Mouse (Mus musculus) midbrain, embryonic 10.5 days (tissue): ENCODE data around the gene Gm10563. TPM values are rescaled to one million over a fixed set of nuclear protein-coding genes. Genes with fewer than 3 reads are reported as not detected.

Source experiments
- DNase-seq: peaks from one replicate; pipeline ENCODE4 v3.0.0-alpha.2; 2017; ENCODE audit warnings: low spot score
- H3K27ac ChIP-seq: fragments of 300-500 bp; sonication (generic); replicated peaks from 2 replicates; pipeline ENCODE4 v1.5.1; 2016; ENCODE audit warnings: mild to moderate bottlenecking
- H3K27me3 ChIP-seq: fragments of 300-500 bp; sonication (generic); 2 replicates; pipeline ENCODE4 v1.6.1; 2016; ENCODE audit warnings: low read depth, mild to moderate bottlenecking; ENCODE audit not compliant: poor library complexity, severe bottlenecking
- H3K36me3 ChIP-seq: fragments of 300-500 bp; sonication (generic); 2 replicates; pipeline ENCODE4 v1.6.1; 2016; ENCODE audit warnings: mild to moderate bottlenecking, moderate library complexity
- H3K4me1 ChIP-seq: fragments of 300-500 bp; sonication (generic); 2 replicates; pipeline ENCODE4 v1.6.1; 2016
- H3K4me3 ChIP-seq: fragments of 300-500 bp; sonication (generic); 2 replicates; pipeline ENCODE4 v1.5.1; 2016; ENCODE audit warnings: mild to moderate bottlenecking, moderate library complexity
- H3K9me3 ChIP-seq: fragments of 300-500 bp; sonication (generic); replicated peaks from 2 replicates; pipeline ENCODE4 v1.6.1; 2016; ENCODE audit warnings: mild to moderate bottlenecking
- whole genome bisulfite sequencing: fragments of 180-500 bp; shearing (Covaris S2); methylation state at CpG from one replicate; pipeline ENCODE4 v1.1.7; 2016; 5-methylcytosine and 5-hydroxymethylcytosine counted together
- polyA plus RNA-seq: library from polyadenylated mRNA; unstranded; fragments of >200 nt; fragmentation: Nextera tagmentation; extraction: Ambion mirVana; gene quantifications from 2 replicates; pipeline ENCODE4 v1.2.1, GENCODE M21; 2016

Gm10563 gene
- polyA plus RNA-seq, 1 experiment from 2014 or later = not detected

DNA sequence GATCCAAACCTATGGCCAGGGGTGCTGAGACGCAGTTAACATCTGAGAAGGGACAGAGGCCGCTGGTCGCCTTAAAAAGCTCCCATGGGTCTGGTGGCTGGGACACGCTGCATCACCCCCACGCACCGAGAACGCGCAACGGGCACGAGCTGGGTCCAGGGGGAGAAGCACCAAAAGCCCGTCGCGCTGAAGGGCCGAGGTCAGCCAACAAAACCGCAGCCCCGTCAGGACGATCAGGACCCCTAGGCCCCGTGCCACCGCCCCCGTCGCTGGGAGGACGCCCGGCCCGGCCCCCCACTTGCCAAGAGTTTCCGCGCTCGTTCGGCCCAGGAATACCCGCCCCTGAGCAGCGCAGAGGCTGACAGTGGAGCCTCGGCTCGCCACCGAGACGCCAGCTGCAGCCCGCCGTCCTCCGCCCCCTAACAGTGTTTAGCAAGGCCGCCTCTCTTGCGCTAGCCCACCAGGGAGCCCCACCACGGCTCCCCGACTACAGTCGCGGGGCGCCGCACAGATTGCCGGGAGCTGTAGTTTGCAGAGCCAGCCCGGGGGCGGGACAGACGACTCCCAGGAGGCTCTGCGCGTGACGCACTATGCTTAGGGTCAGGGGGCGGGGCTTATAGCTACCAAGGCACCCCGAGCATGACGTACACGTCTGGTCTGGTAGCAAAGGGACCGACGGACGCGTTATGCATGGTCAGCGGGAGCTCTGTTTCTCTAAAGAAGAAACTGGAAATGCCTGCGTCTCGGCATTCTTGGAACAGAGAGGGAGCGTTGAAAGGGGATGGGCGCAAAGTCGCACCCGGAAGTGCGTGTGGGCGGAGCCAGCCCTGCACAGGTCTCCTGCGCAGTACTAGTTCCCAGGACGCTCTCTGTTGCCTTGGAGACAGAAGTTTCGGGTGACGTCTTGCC, 23.7 kb upstream of the Gm10563 start, which contains the start of gene Mib2:
TSS of gene Mib2 (minus strand) at position 510 of the 909 bp plus-strand sequence.
- Histone ChIP-seq H3K9me3 (no peaks in the 10 kb centered on the region), H3K36me3 (peaks cover 3% of the 10 kb centered on the region; the same call in 1 of the 2 replicates), H3K27me3 (no peaks in the 10 kb centered on the region; the same call in 1 of the 2 replicates), H3K4me1 (peaks cover 13% of the 10 kb centered on the region), H3K4me3 (peak within 1 kb of the TSS; percentile 74), H3K27ac (peak within 1 kb of the TSS; percentile 81)
- under 1% methylated on average over 73 of the region's 73 CpGs for whole genome bisulfite sequencing
- peak; percentile 97 for DNase-seq

DNA sequence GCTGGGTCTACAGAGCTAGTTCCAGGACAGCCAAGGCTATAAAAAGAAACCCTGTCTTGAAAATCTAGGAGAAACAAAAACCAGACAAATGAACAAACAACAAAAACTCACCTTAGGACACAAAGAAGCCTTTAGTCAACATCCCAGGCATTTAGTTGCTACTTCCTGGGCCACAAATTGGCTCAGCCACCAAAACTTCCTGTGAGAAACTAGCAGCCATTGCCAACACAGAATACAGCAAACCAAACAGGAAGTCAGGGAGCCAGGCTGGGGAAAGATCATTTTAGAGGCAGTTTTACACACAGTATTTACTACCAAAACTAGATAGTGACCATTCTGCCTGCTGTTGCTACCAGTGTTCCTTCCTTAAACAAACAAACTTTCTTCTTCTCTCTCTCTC, 21.7 kb upstream of the Gm10563 start:
- no peak for DNase-seq
- H3K27ac ChIP-seq = no peak overlapping the region
- peaks cover 6% of the 10 kb centered on the region; the same call in 1 of the 2 replicates for H3K36me3 ChIP-seq
- H3K27me3 ChIP-seq = no peaks in the 10 kb centered on the region; the same call in 1 of the 2 replicates
- H3K4me3 ChIP-seq = no peak overlapping the region
- no peaks in the 10 kb centered on the region for H3K9me3 ChIP-seq
- H3K4me1 ChIP-seq = peaks cover 13% of the 10 kb centered on the region

DNA sequence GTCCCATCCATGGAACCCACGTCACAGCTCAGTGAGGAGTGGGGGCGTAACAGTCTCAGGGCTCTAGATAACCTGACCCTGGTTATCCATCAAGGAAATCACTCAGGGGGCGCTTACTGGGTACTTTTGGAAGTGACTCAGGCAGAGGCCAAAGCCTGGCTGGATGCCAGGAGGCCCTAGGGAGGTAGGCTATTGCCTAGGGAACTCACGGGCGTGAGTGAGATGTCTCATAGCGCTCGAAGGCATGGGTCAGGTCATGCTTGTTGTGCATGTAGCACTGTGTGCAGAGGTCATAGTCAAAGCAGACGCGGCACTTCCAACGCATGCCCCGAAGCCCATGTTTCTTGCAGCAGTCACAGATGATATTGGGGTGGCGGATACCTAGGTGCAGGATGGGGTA, 15.4 kb upstream of the Gm10563 start:
- no peaks in the 10 kb centered on the region for H3K9me3 ChIP-seq
- 93% methylated on average over 12 of the region's 12 CpGs for WGBS
- H3K27me3 ChIP-seq = peaks cover 20% of the 10 kb centered on the region
- peaks cover 43% of the 10 kb centered on the region for H3K36me3 ChIP-seq
- H3K4me1 ChIP-seq = no peaks in the 10 kb centered on the region
- DNase-seq = no peak
- H3K27ac ChIP-seq = no peak overlapping the region
- H3K4me3 ChIP-seq = no peak overlapping the region

DNA sequence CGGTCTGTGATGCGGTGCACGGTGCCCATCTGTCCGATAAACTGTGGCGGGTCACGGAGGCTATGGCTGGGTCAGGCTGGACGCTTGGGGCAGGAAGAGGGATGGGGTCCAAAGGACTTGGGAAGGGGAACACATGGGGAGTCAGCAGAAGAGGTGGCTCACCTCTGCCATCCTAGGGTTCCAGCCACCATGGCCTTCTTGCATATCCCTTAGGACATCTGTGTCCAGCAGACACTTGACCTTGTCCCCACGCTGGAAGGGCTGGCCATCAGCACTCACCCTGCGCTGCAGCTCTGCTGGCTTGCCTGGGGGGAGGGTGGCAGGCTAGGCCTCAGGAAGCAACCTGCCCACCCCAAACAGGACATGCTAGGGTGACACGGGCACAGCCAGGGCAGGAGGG, 13.8 kb upstream of the Gm10563 start:
- DNase-seq = no peak
- no peak overlapping the region for H3K27ac ChIP-seq
- H3K27me3 ChIP-seq = peaks cover 37% of the 10 kb centered on the region
- H3K4me1 ChIP-seq = peaks cover 16% of the 10 kb centered on the region
- peaks cover 40% of the 10 kb centered on the region for H3K36me3 ChIP-seq
- no peaks in the 10 kb centered on the region for H3K9me3 ChIP-seq
- 95% methylated on average over 10 of the region's 10 CpGs for WGBS
- H3K4me3 ChIP-seq = no peak overlapping the region

DNA sequence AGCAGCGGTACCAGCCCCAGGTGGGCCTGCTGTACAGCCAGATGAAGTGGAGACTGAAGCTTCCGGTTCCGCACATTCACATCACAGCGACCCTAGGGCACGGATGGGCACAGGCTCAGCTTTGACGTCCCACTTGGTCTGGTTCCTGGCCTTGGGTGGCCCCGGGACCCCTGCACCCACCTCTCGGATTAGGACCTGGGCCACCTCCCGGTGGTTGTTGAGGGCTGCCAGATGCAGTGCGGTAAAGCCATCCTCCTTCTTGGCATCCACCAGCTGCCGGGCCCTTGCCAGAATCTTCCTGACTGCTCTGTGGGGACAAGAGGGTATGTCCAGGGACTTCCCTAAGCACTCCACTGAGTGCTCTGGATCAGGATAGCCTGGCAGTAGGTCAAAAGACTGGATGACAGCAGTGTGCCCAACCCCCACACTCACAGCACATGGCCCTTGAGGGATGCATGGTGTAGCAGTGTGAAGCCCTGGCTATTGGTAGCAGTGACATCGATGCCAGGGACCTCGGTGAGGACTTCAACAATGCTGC, 11.1 kb upstream of the Gm10563 start:
- 87% methylated on average over 13 of the region's 13 CpGs for WGBS
- DNase-seq = no peak
- no peak overlapping the region for H3K27ac ChIP-seq
- peaks cover 64% of the 10 kb centered on the region for H3K27me3 ChIP-seq
- H3K36me3 ChIP-seq = peaks cover 45% of the 10 kb centered on the region
- H3K4me1 ChIP-seq = peaks cover 37% of the 10 kb centered on the region
- H3K9me3 ChIP-seq = no peaks in the 10 kb centered on the region
- no peak overlapping the region for H3K4me3 ChIP-seq

DNA sequence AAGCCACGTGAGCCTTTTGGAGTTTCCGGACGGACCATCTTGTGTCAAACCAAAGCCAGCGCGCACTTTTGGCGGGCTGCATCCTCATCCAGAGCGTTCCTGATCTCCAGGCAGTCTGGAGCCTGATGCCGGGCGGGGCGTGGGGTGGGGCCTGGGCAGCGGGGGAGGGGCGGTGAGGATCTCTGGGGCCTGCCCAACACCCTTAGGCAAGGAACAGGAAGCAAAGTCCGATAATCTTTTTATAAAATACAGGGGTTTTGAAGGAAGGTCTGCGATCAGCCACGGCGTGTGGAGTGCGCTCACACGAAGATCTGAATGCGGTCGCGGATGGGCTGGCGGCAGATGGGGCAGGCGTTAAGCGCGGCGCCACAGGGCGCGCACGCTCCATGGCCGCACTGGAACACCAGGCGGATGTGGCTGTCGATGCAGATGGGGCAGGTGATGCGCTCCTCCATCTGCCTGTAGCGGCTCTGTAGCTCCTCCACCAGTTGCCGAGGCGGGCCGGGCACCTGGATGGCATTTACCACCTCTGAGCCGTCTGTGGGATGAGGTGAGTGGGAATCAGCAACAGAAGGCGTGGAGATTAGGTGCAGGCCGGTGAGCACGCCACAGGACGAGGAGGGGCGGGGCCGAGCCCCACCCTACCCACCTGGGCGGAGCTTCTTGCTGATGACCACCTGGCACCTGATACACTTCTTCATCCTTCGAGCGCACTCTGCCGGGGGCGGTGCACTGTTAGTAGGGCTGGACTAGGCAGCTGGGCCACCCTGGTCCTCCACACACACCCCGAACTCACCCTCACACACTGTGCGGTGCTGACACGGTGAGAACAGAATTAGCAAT, 9.5 kb upstream of the Gm10563 start:
- peak; percentile 63 for DNase-seq
- 2% methylated on average over 52 of the region's 52 CpGs for WGBS
- H3K27me3 ChIP-seq = peaks cover 77% of the 10 kb centered on the region
- peak overlapping the region; percentile 59 for H3K27ac ChIP-seq
- H3K4me3 ChIP-seq = peak overlapping the region; percentile 59
- no peaks in the 10 kb centered on the region for H3K9me3 ChIP-seq
- peaks cover 52% of the 10 kb centered on the region for H3K36me3 ChIP-seq
- peaks cover 37% of the 10 kb centered on the region for H3K4me1 ChIP-seq

DNA sequence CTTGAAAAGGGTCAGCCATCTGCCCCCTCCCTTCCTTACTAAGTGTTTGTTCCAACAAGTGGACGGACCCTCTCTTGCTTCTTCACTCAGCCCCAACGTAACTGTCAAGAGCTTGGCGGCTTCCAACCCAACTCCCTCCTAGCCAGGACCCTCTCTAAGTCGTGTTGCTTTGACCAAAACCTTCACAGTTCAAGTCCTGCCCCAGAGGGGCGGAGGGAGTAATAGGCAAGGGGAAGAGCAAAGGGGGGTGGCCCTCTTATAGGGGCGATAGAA, 8.9 kb upstream of the Gm10563 start:
- H3K27ac ChIP-seq = no peak overlapping the region; the same call in 1 of the 2 replicates

DNA sequence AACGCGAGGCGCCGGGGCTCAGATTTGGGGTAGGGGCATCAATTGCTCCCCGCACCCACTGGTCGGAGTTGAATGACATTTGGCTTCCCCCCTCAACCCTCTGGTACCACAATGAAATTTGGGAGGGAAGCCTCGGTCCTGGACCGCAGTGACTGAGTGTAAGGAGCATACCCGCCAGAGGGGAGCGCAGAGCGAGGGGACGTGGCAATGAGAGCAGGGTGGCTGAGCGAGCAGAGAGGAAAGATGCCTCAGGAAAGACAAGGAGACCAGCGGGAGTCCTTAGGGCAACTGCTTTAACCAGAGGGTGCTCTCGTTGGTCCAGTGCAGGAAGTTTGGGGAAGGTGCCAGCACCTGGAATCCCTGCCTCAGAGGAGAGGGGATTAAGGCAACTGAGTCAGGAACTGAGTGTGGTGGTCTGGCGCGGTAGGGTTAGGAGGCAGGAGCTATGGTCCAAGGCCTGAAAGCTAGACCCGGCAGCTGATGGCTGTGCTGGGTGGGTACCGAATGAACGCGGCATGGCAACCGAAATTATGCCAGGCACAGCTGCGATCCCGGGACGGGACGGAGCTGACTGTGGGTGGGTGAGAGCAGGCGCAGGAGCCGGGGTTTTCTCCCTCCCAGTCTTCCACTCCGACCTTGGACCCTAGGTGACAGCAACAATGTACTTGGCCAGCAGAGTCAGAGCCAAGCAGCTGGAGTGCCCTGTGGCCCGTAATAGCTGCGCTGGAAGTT, 8.4 kb upstream of the Gm10563 start:
- peak; percentile 59 for DNase-seq
- Histone ChIP-seq H3K27ac (peak overlapping the region; percentile 79), H3K4me3 (peak overlapping the region; percentile 59), H3K4me1 (peaks cover 37% of the 10 kb centered on the region), H3K36me3 (peaks cover 52% of the 10 kb centered on the region), H3K27me3 (peaks cover 77% of the 10 kb centered on the region), H3K9me3 (no peaks in the 10 kb centered on the region)
- 2% methylated on average over 31 of the region's 31 CpGs for WGBS

More for the DNA sequence above, 8.9 kb upstream of the Gm10563 start:
- peaks cover 37% of the 10 kb centered on the region for H3K4me1 ChIP-seq
- H3K27me3 ChIP-seq = peaks cover 77% of the 10 kb centered on the region
- no peaks in the 10 kb centered on the region for H3K9me3 ChIP-seq
- WGBS = 2% methylated on average over 6 of the region's 6 CpGs
- peaks cover 52% of the 10 kb centered on the region for H3K36me3 ChIP-seq
- no peak for DNase-seq
- peak overlapping the region; percentile 59 for H3K4me3 ChIP-seq

DNA sequence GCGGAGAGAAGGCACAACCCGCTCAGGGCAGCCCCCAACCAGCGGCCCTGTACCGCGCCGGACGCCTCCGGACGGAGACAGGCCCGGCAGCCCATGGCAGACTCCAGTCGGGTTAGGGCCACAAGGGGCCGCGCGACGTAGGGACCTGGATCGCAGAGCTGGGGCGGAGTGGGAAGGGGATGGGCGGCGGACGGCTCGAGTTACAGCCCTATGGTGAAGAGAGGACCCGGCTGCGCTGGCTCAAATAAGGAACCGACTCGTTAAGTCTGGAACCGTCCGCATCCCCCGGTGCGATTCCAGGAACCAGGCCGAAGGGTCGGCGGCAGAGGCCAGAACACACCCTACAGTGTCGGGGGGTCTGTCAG, 7.9 kb upstream of the Gm10563 start, which contains the start of gene Mmp23:
TSS of gene Mmp23 (minus strand) at position 299 of the 365 bp plus-strand sequence.
- Histone ChIP-seq H3K27ac (peak within 1 kb of the TSS; percentile 79), H3K27me3 (peaks cover 77% of the 10 kb centered on the region), H3K4me1 (peaks cover 37% of the 10 kb centered on the region), H3K4me3 (peak within 1 kb of the TSS; percentile 59), H3K9me3 (no peaks in the 10 kb centered on the region), H3K36me3 (peaks cover 56% of the 10 kb centered on the region)
- peak; percentile 78 for DNase-seq
- WGBS = under 1% methylated on average over 33 of the region's 33 CpGs

DNA sequence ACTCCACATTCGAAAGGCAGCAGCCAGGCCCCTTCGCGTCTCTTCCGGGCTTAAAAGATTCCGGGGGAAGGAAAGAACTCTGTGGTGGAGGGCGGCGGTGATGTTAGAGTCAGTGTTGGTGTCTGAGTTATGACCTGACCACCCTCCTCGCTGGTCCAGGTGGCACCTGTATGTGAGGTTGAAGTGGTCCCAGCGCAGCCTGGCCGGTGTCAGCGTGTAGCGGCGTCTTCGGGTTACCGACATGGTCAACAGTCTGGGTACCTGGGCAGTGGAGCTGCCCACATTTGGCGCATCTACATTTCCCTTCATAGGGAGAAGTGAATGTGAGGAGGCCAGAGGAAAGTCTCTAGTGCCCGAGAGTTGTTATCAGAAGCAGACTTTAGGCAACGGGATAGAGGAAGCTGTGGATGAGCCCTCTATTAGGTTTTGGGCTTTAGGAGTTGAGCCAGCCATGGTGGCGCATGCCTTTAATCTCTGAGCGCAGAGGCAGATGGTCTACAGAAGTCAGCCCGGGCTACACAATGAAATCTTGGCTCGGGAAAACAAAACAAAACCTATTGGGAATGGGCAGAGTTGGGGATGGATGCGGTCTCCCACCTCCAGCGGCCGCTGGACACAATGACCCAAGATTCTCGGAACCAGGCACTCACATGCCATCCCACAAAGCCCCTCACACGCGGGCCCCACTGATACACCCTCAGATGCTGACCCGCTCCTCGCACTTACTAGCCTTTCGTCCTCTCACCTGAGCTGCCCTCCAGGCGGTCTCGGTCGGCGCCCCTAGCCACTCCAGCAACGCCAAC, 7.3 kb upstream of the Gm10563 start:
- Histone ChIP-seq H3K36me3 (peaks cover 57% of the 10 kb centered on the region), H3K4me1 (peaks cover 37% of the 10 kb centered on the region), H3K27ac (peak overlapping the region; percentile 79), H3K27me3 (peaks cover 75% of the 10 kb centered on the region), H3K9me3 (no peaks in the 10 kb centered on the region), H3K4me3 (peak overlapping the region; percentile 59)
- DNase-seq = no peak
- 22% methylated on average over 36 of the region's 36 CpGs for WGBS

DNA sequence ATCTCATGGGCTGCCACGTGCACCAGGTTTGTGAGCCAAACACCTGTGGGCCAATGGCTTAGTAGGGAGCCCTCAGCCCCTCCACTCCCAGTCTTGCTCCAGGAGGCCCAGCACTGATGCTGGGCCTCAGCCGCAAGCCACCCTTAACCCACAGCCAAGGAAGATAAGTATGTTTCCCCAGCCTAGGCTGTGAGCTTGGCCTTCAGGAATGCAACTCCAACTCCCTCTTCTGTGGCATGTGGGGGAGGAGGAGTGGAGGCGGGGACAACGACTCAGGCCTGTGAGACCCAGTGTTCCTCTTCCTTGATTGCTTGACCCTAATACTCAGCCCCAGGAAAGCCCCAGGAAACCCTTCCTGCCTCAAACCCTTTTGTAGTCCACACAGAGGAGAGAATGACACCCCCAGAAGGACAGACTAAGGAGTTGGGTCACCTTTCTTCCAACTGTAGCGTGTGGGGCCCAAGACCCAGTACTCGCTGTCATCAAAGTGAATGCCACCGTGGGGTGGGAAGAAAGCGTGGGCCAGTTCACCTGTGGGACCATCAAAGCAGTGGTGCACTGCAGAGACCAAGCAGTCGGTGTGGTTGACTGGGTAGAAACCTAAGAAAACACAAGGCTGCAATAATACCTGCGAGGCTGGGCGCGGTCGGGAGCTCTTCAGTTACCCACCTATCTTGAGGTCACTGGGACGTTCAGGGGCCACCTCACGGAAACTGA, 6.5 kb upstream of the Gm10563 start:
- peaks cover 37% of the 10 kb centered on the region for H3K4me1 ChIP-seq
- WGBS = 65% methylated on average over 15 of the region's 15 CpGs
- peaks cover 60% of the 10 kb centered on the region for H3K36me3 ChIP-seq
- no peaks in the 10 kb centered on the region for H3K9me3 ChIP-seq
- H3K27ac ChIP-seq = no peak overlapping the region
- peaks cover 68% of the 10 kb centered on the region for H3K27me3 ChIP-seq
- DNase-seq = no peak
- no peak overlapping the region for H3K4me3 ChIP-seq
